Mouse (Mus musculus): ENCODE data around the gene Chd5.

- TF ChIP-seq POLR2A (IDR thresholded peaks at IDR 0.05; ENCODE audit: borderline replicate concordance, insufficient read depth, low read length) (no peak), CTCF (IDR thresholded peaks at IDR 0.05; ENCODE audit: borderline replicate concordance, insufficient read depth, low read depth, low read length) (no peak)
These were observed 6.9 kb downstream of the Chd5 start for GRCm38 (mm10) chr4:152345120-152345889.
